Mouse (Mus musculus) G1E-ER4 (cell line): Measurements from ENCODE around the gene Myo1b. TPM values are rescaled to one million over a fixed set of nuclear protein-coding genes. Genes with fewer than 3 reads are reported as not detected.

ENCODE experiments used
- GATA1 ChIP-seq: IDR thresholded peaks from one replicate; pipeline ENCODE4 v1.8.0; 2012; ENCODE audit warnings: low read length, inconsistent platforms
- polyA plus RNA-seq: library from polyadenylated mRNA; stranded (reverse); fragments of >175 nt; gene quantifications from 2 replicates; pipeline ENCODE4 v1.2.3, GENCODE M21; 2012

Myo1b gene
- polyA plus RNA-seq, 1 experiment: not detected

DNA sequence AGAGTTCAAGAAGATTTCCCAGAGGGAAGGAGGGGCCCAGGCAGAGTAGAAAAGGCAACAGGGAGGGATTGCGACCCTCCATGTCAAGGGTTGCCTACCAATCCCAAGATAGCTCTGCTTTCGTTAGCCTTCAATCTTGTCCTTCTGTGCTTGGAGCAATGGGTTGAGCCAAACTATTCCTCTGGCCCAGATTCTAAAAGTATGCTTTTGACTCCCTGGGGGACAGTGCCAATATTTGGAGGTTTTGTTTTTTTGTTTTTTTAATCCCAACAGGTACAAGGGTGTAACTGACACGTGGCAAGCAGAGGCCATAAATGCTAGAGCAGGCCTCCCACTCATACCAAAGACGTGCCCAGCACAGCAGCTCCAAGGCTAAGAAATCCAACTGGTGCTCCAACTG is 93.3 kb downstream of the Myo1b start:
- no peak for TF ChIP-seq GATA1

DNA sequence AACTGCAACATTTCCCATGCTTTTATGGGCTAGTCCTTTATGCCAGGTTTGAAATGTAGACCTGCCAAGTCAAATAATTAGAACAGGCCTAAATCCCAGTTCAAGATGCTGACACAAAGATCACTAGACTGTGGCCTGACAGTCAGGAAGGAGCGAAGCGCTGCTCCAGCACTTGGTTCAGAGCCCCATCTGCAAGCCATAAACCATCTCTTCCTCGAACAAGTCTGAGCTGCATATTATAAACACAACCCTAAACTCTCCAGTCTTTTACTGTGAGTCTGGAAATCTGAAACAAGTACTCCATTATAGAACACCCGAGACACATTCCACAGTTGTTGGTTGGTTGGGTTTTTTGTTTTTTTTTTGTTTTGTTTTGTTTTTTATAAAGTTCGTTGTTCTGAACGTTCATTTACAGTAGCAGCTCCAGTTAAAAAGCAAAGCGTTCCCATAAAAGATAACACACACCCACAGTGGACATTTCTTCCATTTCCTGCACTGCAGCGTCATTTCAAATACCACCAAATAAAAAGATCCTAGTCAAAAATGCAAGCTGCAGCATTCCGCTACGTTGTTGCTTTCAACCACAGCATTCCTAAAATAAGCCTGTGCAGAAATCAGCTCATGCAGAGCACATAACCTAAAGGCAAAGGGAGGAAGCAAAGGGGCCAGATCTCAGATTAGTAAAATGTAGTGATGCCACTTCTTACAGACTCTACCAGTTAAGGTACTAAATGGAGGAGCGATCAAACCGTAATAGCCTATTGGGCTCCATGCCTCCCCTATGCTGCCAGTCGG is 94.0 kb downstream of the Myo1b start:
- TF ChIP-seq GATA1: no peak

DNA sequence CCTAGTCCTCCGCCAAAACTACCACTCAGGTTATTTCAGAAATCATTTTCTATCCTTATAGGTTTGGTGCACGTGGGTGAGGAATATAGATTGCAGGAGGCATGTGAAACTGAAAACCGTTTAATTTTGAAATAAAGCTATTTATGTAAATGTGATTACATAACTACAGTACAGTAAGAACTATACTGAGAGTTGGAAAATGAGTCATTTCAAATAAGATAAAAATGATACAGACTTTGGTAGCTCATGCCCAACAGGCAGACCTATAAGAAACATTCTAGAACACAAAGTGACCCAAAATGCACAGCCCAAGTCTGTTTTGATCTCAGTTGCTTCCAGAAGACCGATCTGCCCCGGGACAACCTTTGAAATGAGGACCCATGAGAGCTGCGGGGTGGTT is 95.4 kb downstream of the Myo1b start:
- TF ChIP-seq GATA1: no peak

DNA sequence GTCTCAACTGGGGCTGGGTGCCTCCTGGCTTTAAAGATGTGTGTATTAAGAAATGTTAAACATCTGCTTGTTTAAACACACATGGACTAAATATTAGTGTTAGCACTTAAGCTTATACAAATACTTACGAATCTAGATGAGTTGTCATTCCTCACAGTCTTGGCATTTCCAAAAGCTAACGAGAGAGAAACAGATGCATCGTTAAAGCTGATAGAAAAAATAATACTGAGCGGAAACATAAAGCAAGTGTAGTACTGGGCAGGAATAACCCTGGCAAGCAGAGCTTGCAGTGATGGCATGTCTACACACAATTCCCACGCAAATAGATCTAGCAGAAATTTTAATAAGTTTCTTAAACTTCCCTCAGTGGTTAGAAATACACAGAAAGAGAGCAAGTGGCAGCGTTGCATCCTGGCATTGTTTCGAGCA is 95.8 kb downstream of the Myo1b start:
- no peak for TF ChIP-seq GATA1

DNA sequence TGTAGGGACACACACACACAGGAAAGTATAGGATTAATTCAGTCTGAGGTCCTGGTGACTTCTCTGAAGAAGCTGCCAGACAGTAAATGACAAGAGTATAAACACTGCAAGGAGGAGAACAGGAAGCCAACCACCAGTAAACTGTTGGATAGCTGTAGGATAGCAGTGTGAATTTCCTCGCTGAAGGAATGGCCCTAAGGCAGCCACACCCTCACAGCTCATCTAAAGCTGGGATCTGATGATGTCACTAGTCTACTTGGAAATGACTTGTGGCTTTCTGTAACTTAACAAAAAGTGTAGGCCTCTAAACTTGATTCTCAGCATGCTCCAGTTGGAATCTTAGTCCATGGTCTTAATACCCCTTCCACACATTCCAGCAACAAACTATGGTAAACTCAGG is 100.2 kb downstream of the Myo1b start:
- TF ChIP-seq GATA1: no peak

DNA sequence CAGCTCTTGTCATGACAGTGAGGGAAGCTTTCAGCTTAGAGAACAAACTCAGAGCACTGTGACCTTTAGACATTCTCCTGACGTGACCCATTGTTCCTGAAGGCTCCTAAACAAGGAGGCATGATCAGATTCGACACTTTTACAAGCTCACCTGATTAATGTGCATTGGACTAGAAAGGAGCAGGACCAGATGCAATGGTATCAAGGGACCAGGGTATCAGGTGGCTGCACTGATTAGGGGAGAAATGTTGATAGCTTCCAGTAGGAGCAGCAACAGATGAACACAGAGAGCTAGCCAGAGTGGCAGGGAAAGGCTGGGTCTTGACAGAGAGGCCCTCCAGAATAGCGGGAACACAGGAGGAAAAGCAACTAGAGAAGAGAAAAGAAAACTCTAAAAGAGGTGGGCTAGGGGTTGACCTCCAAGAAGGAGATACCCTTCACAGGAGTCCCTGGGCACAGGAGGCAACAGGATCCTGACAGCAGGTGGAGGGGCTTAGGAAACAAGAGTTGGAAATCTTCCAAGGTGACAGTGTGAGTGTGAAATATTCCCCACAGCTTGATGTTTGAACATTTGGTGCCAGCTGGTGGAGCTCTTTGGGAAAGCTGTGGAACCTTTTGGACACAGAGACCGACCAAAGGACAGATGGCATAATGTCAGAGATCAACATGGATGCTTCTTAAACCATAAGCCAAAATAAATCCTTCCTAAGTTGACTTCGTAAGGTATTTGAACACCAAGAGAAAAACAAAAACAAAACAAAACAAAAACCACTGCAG is 100.8 kb downstream of the Myo1b start:
- TF ChIP-seq GATA1: no peak

GRCm38 (mm10) chr1:51808847-51809246 is 107.0 kb downstream of the Myo1b start:
- no peak for TF ChIP-seq GATA1

- no peak for TF ChIP-seq GATA1
Measured at GRCm38 (mm10) chr1:51808228-51808627, 107.6 kb downstream of the Myo1b start.

GRCm38 (mm10) chr1:51805040-51805610 is 110.7 kb downstream of the Myo1b start:
- TF ChIP-seq GATA1: no peak

GRCm38 (mm10) chr1:51804296-51805039 is 111.4 kb downstream of the Myo1b start:
- no peak for TF ChIP-seq GATA1

- TF ChIP-seq GATA1: no peak
Measured at GRCm38 (mm10) chr1:51798011-51798471, 117.8 kb downstream of the Myo1b start.

DNA sequence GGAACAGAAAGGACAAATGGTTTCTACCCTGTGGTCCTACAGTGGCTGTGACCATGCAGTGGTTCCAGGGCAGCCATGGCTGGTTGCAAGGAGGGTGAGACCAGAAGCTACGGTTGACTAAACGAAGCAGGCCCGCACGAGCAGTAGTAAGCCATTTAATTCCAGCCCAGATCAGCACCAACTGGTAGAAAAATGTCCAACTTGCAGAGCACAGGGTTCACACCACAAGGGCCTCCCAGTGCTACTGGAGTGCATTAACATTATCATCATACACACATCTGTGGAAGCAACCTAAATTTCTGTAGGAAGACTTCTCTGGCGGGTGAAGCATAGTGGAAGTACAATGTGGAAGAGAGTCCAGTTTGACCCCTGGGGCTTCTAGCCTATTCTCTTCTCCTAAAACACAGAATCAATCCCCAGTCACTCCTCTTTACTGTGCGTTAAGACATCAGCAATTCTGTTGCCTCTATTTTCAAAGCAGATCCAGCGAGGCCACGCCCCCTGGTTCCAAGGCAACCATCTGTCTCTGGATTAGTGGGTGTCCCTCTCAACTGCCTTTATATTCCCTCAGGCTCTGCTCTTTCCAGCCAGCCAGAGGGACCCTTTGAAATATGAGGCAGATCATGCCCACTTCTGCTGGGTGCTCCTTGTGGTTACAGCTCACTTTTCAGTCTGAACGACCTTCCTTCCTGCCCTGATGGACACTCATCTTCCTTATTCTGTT is 120.1 kb downstream of the Myo1b start:
- TF ChIP-seq GATA1: no peak

- no peak for TF ChIP-seq GATA1
Measured at GRCm38 (mm10) chr1:51789269-51789668, 126.6 kb downstream of the Myo1b start.

DNA sequence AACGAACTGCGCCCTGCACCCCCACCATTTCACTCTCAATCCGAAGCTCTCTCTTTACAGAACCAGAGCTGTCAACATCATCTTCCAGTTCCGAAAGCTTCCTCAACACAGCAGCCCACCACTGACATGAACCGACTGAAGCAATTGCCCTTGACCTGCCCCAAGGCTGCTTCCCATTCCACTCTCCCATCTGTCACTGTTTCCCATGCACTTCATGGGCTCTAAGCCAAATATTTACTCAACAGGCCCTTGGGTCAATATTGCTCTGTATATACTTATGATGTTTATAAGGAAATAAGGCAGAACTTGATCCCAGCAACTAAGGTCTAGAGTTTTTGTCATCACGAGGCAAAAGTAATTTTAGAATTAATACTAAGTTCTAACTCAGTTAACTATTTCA is 133.8 kb downstream of the Myo1b start:
- no peak for TF ChIP-seq GATA1

GRCm38 (mm10) chr1:51780357-51780756 is 135.5 kb downstream of the Myo1b start:
- no peak for TF ChIP-seq GATA1
